Mouse (Mus musculus) small intestine, adult 2 months (tissue): ENCODE data around the gene Rit1.

Experiments used
- CTCF ChIP-seq: fragments of 200-500 bp; IDR thresholded peaks from 2 replicates; pipeline ENCODE4 v1.5.1; 2012; ENCODE audit warnings: low read depth, mild to moderate bottlenecking, control low read depth, inconsistent platforms, low read length, moderate library complexity, mixed read lengths; ENCODE audit not compliant: insufficient replicate concordance, insufficient read length; ENCODE audit errors: extremely low read depth
- POLR2A ChIP-seq: fragments of 200-500 bp; IDR thresholded peaks from 2 replicates; pipeline ENCODE4 v1.6.1; 2012; ENCODE audit warnings: low read depth, mild to moderate bottlenecking, control low read depth, inconsistent platforms, low read length, moderate library complexity

- TF ChIP-seq CTCF = no peak
- no peak for TF ChIP-seq POLR2A
Measured at GRCm38 (mm10) chr3:88740147-88740546, 23.5 kb downstream of the Rit1 start.
